Mouse (Mus musculus) liver, embryonic 14.5 days (tissue): ENCODE data around the gene Cop1. TPM values are rescaled to one million over a fixed set of nuclear protein-coding genes. Genes with fewer than 3 reads are reported as not detected.

Experiments
- ATAC-seq: fragments of 200-750 bp; cut with Nextera tagmentation; 2 replicates; pipeline ENCODE4 v1.8.0; 2017; ENCODE audit warnings: moderate number of reproducible peaks, mild to moderate bottlenecking, moderate library complexity; ENCODE audit not compliant: insufficient read depth
- DNase-seq, 3 experiments: peaks; one replicate each; pipeline ENCODE4 v3.0.0-alpha.2; 2012 to 2013; ENCODE audit warnings: low read depth in 3 of 3, low spot score in 3 of 3
- H3K27ac ChIP-seq: fragments of 300-500 bp; sonication (generic); 2 replicates; pipeline ENCODE4 v1.5.1; 2014; ENCODE audit warnings: moderate library complexity, mild to moderate bottlenecking, control low read depth, inconsistent platforms
- H3K27me3 ChIP-seq: fragments of 300-500 bp; sonication (generic); 2 replicates; pipeline ENCODE4 v1.6.1; 2014; ENCODE audit warnings: mild to moderate bottlenecking, low read length, moderate library complexity; ENCODE audit not compliant: control insufficient read depth, insufficient read depth
- H3K36me3 ChIP-seq: fragments of 300-500 bp; sonication (generic); replicated peaks from 2 replicates; pipeline ENCODE4 v1.6.1; 2014; ENCODE audit warnings: low read depth; ENCODE audit not compliant: control insufficient read depth, insufficient read depth
- H3K4me1 ChIP-seq, 2 experiments: fragments of 200-500 bp in 1 of 2; fragments of 300-500 bp in 1 of 2; sonication (generic) in 1 of 2; replicated peaks; 2 replicates each; pipeline ENCODE4 v1.6.1; 2012 to 2014; ENCODE audit warnings: antibody characterized with exemption in 1 of 2, inconsistent platforms in 1 of 2, low read length in 1 of 2; ENCODE audit not compliant: control insufficient read depth in 2 of 2, insufficient read depth in 2 of 2
- H3K4me2 ChIP-seq: fragments of 300-500 bp; sonication (generic); 2 replicates; pipeline ENCODE4 v1.6.1; 2014; ENCODE audit warnings: low read depth, mild to moderate bottlenecking, control low read depth, moderate library complexity
- H3K4me3 ChIP-seq, 2 experiments: fragments of 200-500 bp in 1 of 2; fragments of 300-500 bp in 1 of 2; sonication (generic) in 1 of 2; 2 replicates each; pipeline ENCODE4 v1.5.1; 2012 to 2014; ENCODE audit warnings: low read depth in 2 of 2, low read length in 2 of 2, mild to moderate bottlenecking in 2 of 2, control low read depth in 1 of 2, inconsistent platforms in 1 of 2, moderate library complexity in 1 of 2; ENCODE audit not compliant: insufficient read depth in 1 of 2
- H3K9ac ChIP-seq: fragments of 300-500 bp; sonication (generic); replicated peaks from 2 replicates; pipeline ENCODE4 v1.6.1; 2014; ENCODE audit warnings: mild to moderate bottlenecking, control low read depth, moderate library complexity
- H3K9me3 ChIP-seq: fragments of 300-500 bp; sonication (generic); 2 replicates; pipeline ENCODE4 v1.6.1; 2016; ENCODE audit warnings: low read length, mixed read lengths; ENCODE audit not compliant: control insufficient read depth
- CTCF ChIP-seq: IDR thresholded peaks from 2 replicates; pipeline ENCODE4 v1.5.1; 2016; ENCODE audit warnings: antibody characterized with exemption, low read depth, control low read depth
- EP300 ChIP-seq: IDR thresholded peaks from 2 replicates; pipeline ENCODE4 v1.6.1; 2016; ENCODE audit warnings: antibody characterized with exemption, low read depth
- WGBS: fragments of 180-500 bp; shearing (Covaris S2); extraction: QIAGEN DNeasy Blood & Tissue Kit; methylation state at CpG from one replicate; pipeline ENCODE4 v1.1.7; 2014; ENCODE audit not compliant: insufficient replicate concordance; 5-methylcytosine and 5-hydroxymethylcytosine counted together
- microRNA-seq: library from miRNA; unstranded; fragments of <30 nt; microRNA quantifications from one replicate; pipeline ENCODE4, GENCODE M21; 2016
- polyA plus RNA-seq, 2 experiments: library from polyadenylated mRNA; depleted of rRNA in 1 of 2; stranded (reverse) in 1 of 2; unstranded in 1 of 2; fragments of >200 nt; fragmentation: Nextera tagmentation in 1 of 2; extraction: Ambion mirVana in 1 of 2; gene quantifications; 2 replicates each; pipeline versions ENCODE4 v1.2.1 to v1.2.3; 2012 to 2014

Cop1 gene
- polyA plus RNA-seq, 2 experiments = 37.4 to 54.3 TPM

GRCm38 (mm10) chr1:159393931-159394330 lies 161.8 kb downstream of the Cop1 start:
- Histone ChIP-seq H3K36me3 (no peaks in the 10 kb centered on the region), H3K4me1 (no peaks in the 10 kb centered on the region), H3K9ac (no peak overlapping the region), H3K27me3 (no peaks in the 10 kb centered on the region), H3K27ac (no peak overlapping the region), H3K9me3 (no peaks in the 10 kb centered on the region), H3K4me3 (no peak overlapping the region), H3K4me2 (no peak overlapping the region)
- DNase-seq = no peak
- TF ChIP-seq EP300 (no peak), CTCF (no peak)
- no peak for ATAC-seq
- 37% methylated on average over 1 of the region's 1 CpGs for WGBS

- Histone ChIP-seq H3K9ac (no peak overlapping the region), H3K4me1 (no peaks in the 10 kb centered on the region), H3K4me3 (no peak overlapping the region; a peak in 1 of 4 replicates), H3K4me2 (no peak overlapping the region), H3K27ac (no peak overlapping the region), H3K9me3 (no peaks in the 10 kb centered on the region), H3K27me3 (no peaks in the 10 kb centered on the region), H3K36me3 (no peaks in the 10 kb centered on the region)
- 9% methylated on average over 9 of the region's 9 CpGs for WGBS
- DNase-seq (no peak), ATAC-seq (no peak)
- TF ChIP-seq EP300 (no peak), CTCF (peak; percentile 64)
Observed at GRCm38 (mm10) chr1:159396515-159396914, 164.4 kb downstream of the Cop1 start.

Small RNAs within 50 kb of the gene (microRNA-seq; reads per million reads assigned to microRNA genes)
- 34.2 reads per million, percentile 37 among the genes with 10 or more reads in this experiment for gene Mir1843b
